Mouse (Mus musculus) gastrocnemius, postnatal 14 days (tissue): ENCODE results near the gene Lamtor4. TPM values are rescaled to one million over a fixed set of nuclear protein-coding genes. Genes with fewer than 3 reads are reported as not detected.
"Not testable (repeated sequence)": the region's sequence is repeated elsewhere in the genome, so short reads cannot be mapped to it uniquely, and the experiment has no call there.

ENCODE experiments used
- DNase-seq: peaks from one replicate; pipeline ENCODE4 v3.0.0; 2021; ENCODE audit warnings: mixed read lengths
- intact Hi-C: fragments of 180-260 bp; cut with DNase I; formaldehyde crosslinking; loops from one replicate; pipeline ENCODE4 v1.15.1; 2025; ENCODE audit warnings: low total_unique reads
- long read RNA-seq, 2 experiments: library from polyadenylated mRNA; stranded (forward); transcript quantifications; one replicate each; pipeline ENCODE4 v2.0.0; 2021
- total RNA-seq, 2 experiments: library from RNA; stranded (reverse); gene quantifications; 2 replicates each; pipeline ENCODE4 v1.2.3; 2021

Lamtor4 gene
- 10 to 100 TPM; 52.6 to 60.5 TPM for total RNA-seq
- long read RNA-seq, experiment 1, transcript Lamtor4-202 (3 exons, 980 nt), result minor isoform, 14 of 43 reads
- long read RNA-seq, experiment 1, transcript Lamtor4-201 (4 exons, 877 nt), result major isoform, 28 of 43 reads
- long read RNA-seq, experiment 1, partial matches to known transcripts, result 0 of 43 reads
- long read RNA-seq, experiment 1, other reads (novel, unspliced or antisense), result 1 of 43 reads
- long read RNA-seq, experiment 2, transcript Lamtor4-201 (4 exons, 877 nt), result major isoform, 30 of 56 reads
- long read RNA-seq, experiment 2, transcript Lamtor4-202 (3 exons, 980 nt), result minor isoform, 24 of 56 reads
- long read RNA-seq, experiment 2, partial matches to known transcripts, result 0 of 56 reads
- long read RNA-seq, experiment 2, other reads (novel, unspliced or antisense), result 2 of 56 reads

- DNase-seq, result peak; percentile 91
- intact Hi-C loops, result no loop called here
Measured at GRCm38 (mm10) chr5:138255353-138256093, at the start of gene Lamtor4. Gene Lamtor4, plus strand, starts transcription at chr5:138255482.

GRCm38 (mm10) chr5:138207253-138207652 lies 48.0 kb upstream of the Lamtor4 start:
- intact Hi-C loops, result no loop called here
- DNase-seq, result no peak

GRCm38 (mm10) chr5:138207873-138208272 lies 47.4 kb upstream of the Lamtor4 start:
- DNase-seq, result no peak
- intact Hi-C loops, result no loop called here

GRCm38 (mm10) chr5:138216632-138217031 lies 38.6 kb upstream of the Lamtor4 start:
- DNase-seq, intact Hi-C loops: not testable (repeated sequence)

GRCm38 (mm10) chr5:138219864-138220263 lies 35.4 kb upstream of the Lamtor4 start:
- intact Hi-C loops, result no loop called here
- DNase-seq, result no peak

GRCm38 (mm10) chr5:138222111-138222510 lies 33.2 kb upstream of the Lamtor4 start:
- intact Hi-C loops, result no loop called here
- peak; percentile 85 for DNase-seq

GRCm38 (mm10) chr5:138223287-138223686 lies 32.0 kb upstream of the Lamtor4 start:
- intact Hi-C loops, result no loop called here
- DNase-seq, result no peak

GRCm38 (mm10) chr5:138225700-138226099 lies 29.6 kb upstream of the Lamtor4 start, which contains the start of gene Nxpe5:
Gene Nxpe5, plus strand, starts transcription at chr5:138225898.
- DNase-seq, result no peak
- intact Hi-C loops, result no loop called here

GRCm38 (mm10) chr5:138226491-138226890 lies 28.8 kb upstream of the Lamtor4 start:
- no peak for DNase-seq
- intact Hi-C loops, result no loop called here

GRCm38 (mm10) chr5:138227367-138227766 lies 27.9 kb upstream of the Lamtor4 start:
- intact Hi-C loops, result no loop called here
- DNase-seq, result no peak

GRCm38 (mm10) chr5:138228026-138228425 lies 27.3 kb upstream of the Lamtor4 start:
- peak; percentile 18 for DNase-seq
- intact Hi-C loops, result no loop called here

- intact Hi-C loops, result no loop called here
- DNase-seq, result no peak
Measured at GRCm38 (mm10) chr5:138229511-138229910, 25.8 kb upstream of the Lamtor4 start.

- intact Hi-C loops, result no loop called here
Measured at GRCm38 (mm10) chr5:138233778-138234177, 21.5 kb upstream of the Lamtor4 start.

GRCm38 (mm10) chr5:138234224-138234623 lies 21.1 kb upstream of the Lamtor4 start:
- intact Hi-C loops, result no loop called here
- DNase-seq, result no peak

More at GRCm38 (mm10) chr5:138233778-138234177, 21.5 kb upstream of the Lamtor4 start:
- no peak for DNase-seq

- intact Hi-C loops, result no loop called here
- DNase-seq, result no peak
Measured at GRCm38 (mm10) chr5:138241511-138241910, 13.8 kb upstream of the Lamtor4 start.

GRCm38 (mm10) chr5:138251144-138251543 lies 4.1 kb upstream of the Lamtor4 start:
- intact Hi-C loops, result loop anchor here (5.0 kb wide), 1 partner anchor 49 kb away; no protein-coding TSS in a partner anchor
- DNase-seq, result no peak

GRCm38 (mm10) chr5:138253061-138253460 lies 2.2 kb upstream of the Lamtor4 start:
- no peak for DNase-seq
- intact Hi-C loops, result loop anchor here (5.0 kb wide), 1 partner anchor 51 kb away; no protein-coding TSS in a partner anchor

GRCm38 (mm10) chr5:138256094-138256467 lies 799 bp downstream of the Lamtor4 start:
- no peak for DNase-seq
- intact Hi-C loops, result no loop called here

GRCm38 (mm10) chr5:138256966-138257584 lies 1.8 kb downstream of the Lamtor4 start:
- no peak for DNase-seq
- intact Hi-C loops, result no loop called here

- intact Hi-C loops, result no loop called here
- no peak for DNase-seq
Measured at GRCm38 (mm10) chr5:138257585-138257978, 2.3 kb downstream of the Lamtor4 start.
